Mouse (Mus musculus): ENCODE results near the gene Notch4. TPM values are rescaled to one million over a fixed set of nuclear protein-coding genes. Genes with fewer than 3 reads are reported as not detected.
A peak's percentile ranks its signal among the peaks of the same experiment; 100 is the strongest.

Notch4 gene
- total and polyA plus RNA-seq, 2 experiments from 2014 or later = 6.1 to 11.4 TPM

DNA sequence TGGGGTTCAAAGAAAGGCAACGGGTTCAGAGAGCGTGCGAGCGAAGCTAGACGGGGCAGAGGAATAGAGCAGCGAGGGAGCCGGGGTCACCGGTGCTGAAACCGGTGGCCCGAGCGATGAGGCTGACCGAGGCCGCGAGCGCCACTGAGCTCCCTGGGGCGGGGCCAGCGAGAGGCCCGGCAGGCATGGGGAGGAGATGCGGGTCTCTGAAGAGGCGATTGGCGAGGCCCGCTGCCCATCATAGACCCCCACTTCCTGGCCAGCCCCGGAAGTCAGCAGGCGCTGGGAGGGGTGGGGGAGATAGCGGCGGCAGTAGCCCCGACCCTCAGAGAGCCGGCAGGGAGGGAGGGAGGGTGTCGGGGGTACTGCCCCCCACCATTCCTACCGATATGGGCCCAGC, 41.5 kb downstream of the Notch4 start:
- no peak for TF ChIP-seq CTCF (IDR thresholded peaks at IDR 0.05; ENCODE audit: low read depth)
- under 1% methylated on average over 23 of the region's 30 CpGs for WGBS
- Histone ChIP-seq H3K27me3 (ENCODE audit: insufficient read depth, low read length) (no peaks in the 10 kb centered on the region), H3K4me1 (ENCODE audit: insufficient read depth, low read length) (peaks cover 24% of the 10 kb centered on the region), H3K4me2 (ENCODE audit: low read depth, low read length) (peak overlapping the region; percentile 72), H3K9me3 (ENCODE audit: low read length) (no peaks in the 10 kb centered on the region), H3K9ac (replicated peaks; ENCODE audit: low read length) (peak overlapping the region; percentile 92), H3K36me3 (ENCODE audit: insufficient read depth, low read length) (peaks cover 3% of the 10 kb centered on the region; the same call in 1 of the 2 replicates), H3K4me3 (ENCODE audit: low read length) (peak overlapping the region; percentile 77), H3K27ac (peak overlapping the region; percentile 93)
- peak; percentile 96 for DNase-seq (ENCODE audit: low spot score)
- peak; percentile 57 for ATAC-seq

GRCm38 (mm10) chr17:34606186-34607039, 42.3 kb downstream of the Notch4 start:
- no peak for TF ChIP-seq CTCF (IDR thresholded peaks at IDR 0.05; ENCODE audit: low read depth)
- peaks cover 24% of the 10 kb centered on the region for H3K4me1 ChIP-seq (ENCODE audit: insufficient read depth, low read length)

DNA sequence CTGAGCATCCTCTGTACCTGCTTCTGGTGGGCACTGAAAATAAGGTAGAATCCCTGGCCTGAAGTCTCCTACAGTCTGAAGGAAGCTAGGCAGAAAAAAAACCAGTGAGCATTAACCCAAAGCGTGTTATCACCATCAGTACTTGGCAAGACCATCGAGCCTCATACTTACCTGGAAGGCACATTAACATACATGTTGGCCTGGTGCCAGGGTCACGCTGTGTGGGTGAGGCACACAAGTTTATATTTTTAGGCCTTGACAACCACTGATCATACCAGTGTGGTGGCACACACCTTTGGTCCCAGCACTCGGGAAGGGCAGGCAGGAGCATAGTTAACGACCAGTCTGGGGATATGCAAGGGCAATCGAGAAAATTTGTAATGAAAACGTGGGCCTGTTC, 43.9 kb downstream of the Notch4 start:
- no peak for DNase-seq (ENCODE audit: low spot score)
- H3K4me2 ChIP-seq (ENCODE audit: low read depth, low read length) = no peak overlapping the region
- no peak overlapping the region for H3K4me3 ChIP-seq (ENCODE audit: low read length)
- peaks cover 24% of the 10 kb centered on the region for H3K36me3 ChIP-seq (ENCODE audit: insufficient read depth, low read length)
- H3K9me3 ChIP-seq (ENCODE audit: low read length) = no peaks in the 10 kb centered on the region
- peaks cover 17% of the 10 kb centered on the region for H3K4me1 ChIP-seq (ENCODE audit: insufficient read depth, low read length)
- no peaks in the 10 kb centered on the region for H3K27me3 ChIP-seq (ENCODE audit: insufficient read depth, low read length)
- H3K9ac ChIP-seq (replicated peaks; ENCODE audit: low read length) = 0 out of 2 replicates have a peak overlapping the region, but pooled peaks have one; percentile 6
- no peak for ATAC-seq
- H3K27ac ChIP-seq = no peak overlapping the region
- TF ChIP-seq CTCF (IDR thresholded peaks at IDR 0.05; ENCODE audit: low read depth) = no peak
- 74% methylated on average over 7 of the region's 7 CpGs for WGBS

More at GRCm38 (mm10) chr17:34606186-34607039, 42.3 kb downstream of the Notch4 start:
- DNase-seq (ENCODE audit: low spot score) (peak; percentile 15), ATAC-seq (no peak)
- H3K4me3 ChIP-seq (ENCODE audit: low read length) = peak overlapping the region; percentile 77
- no peaks in the 10 kb centered on the region for H3K27me3 ChIP-seq (ENCODE audit: insufficient read depth, low read length)
- 15% methylated on average over 32 of the region's 32 CpGs for WGBS
- H3K9ac ChIP-seq (replicated peaks; ENCODE audit: low read length) = peak overlapping the region; percentile 92
- H3K4me2 ChIP-seq (ENCODE audit: low read depth, low read length) = peak overlapping the region; percentile 72
- H3K36me3 ChIP-seq (ENCODE audit: insufficient read depth, low read length) = peaks cover 8% of the 10 kb centered on the region
- no peaks in the 10 kb centered on the region for H3K9me3 ChIP-seq (ENCODE audit: low read length)
- peak overlapping the region; percentile 93 for H3K27ac ChIP-seq

DNA sequence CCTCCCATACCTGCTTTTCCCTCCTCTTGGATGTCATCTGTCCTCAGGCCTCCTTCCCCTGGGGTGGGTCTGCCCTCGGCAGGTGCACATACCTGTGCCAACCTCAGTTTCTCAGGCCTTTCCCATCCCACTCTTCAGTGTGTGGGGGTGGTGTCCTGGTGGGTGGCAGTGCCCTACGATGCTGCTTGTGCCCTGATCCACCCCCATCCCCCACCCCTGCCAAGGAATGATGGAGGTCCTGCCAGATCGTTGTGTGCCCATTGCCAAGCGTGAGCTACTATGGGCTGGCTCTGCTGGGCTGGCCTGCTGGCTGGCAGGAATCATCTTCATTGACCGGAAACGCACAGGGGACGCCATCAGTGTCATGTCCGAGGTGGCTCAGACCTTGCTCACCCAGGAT, 47.0 kb downstream of the Notch4 start:
- Histone ChIP-seq H3K27ac (no peak overlapping the region), H3K4me1 (ENCODE audit: insufficient read depth, low read length) (peaks cover 7% of the 10 kb centered on the region; the same call in 1 of the 2 replicates), H3K4me2 (ENCODE audit: low read depth, low read length) (no peak overlapping the region), H3K4me3 (ENCODE audit: low read length) (no peak overlapping the region), H3K9me3 (ENCODE audit: low read length) (no peaks in the 10 kb centered on the region), H3K9ac (replicated peaks; ENCODE audit: low read length) (no peak overlapping the region), H3K27me3 (ENCODE audit: insufficient read depth, low read length) (no peaks in the 10 kb centered on the region), H3K36me3 (ENCODE audit: insufficient read depth, low read length) (peaks cover 33% of the 10 kb centered on the region)
- ATAC-seq = no peak
- TF ChIP-seq CTCF (IDR thresholded peaks at IDR 0.05; ENCODE audit: low read depth) = no peak
- 90% methylated on average over 8 of the region's 8 CpGs for WGBS
- DNase-seq (ENCODE audit: low spot score) = no peak

GRCm38 (mm10) chr17:34613054-34613645, 49.1 kb downstream of the Notch4 start:
- TF ChIP-seq CTCF (IDR thresholded peaks at IDR 0.05; ENCODE audit: low read depth) = no peak
- Histone ChIP-seq H3K9me3 (ENCODE audit: low read length) (no peaks in the 10 kb centered on the region), H3K27ac (no peak overlapping the region), H3K9ac (replicated peaks; ENCODE audit: low read length) (no peak overlapping the region), H3K36me3 (ENCODE audit: insufficient read depth, low read length) (peaks cover 40% of the 10 kb centered on the region), H3K4me2 (ENCODE audit: low read depth, low read length) (no peak overlapping the region), H3K4me3 (ENCODE audit: low read length) (no peak overlapping the region), H3K4me1 (ENCODE audit: insufficient read depth, low read length) (no peaks in the 10 kb centered on the region), H3K27me3 (ENCODE audit: insufficient read depth, low read length) (no peaks in the 10 kb centered on the region)
- 85% methylated on average over 11 of the region's 11 CpGs for WGBS
- DNase-seq (ENCODE audit: low spot score) = peak; percentile 1
- ATAC-seq = no peak

DNA sequence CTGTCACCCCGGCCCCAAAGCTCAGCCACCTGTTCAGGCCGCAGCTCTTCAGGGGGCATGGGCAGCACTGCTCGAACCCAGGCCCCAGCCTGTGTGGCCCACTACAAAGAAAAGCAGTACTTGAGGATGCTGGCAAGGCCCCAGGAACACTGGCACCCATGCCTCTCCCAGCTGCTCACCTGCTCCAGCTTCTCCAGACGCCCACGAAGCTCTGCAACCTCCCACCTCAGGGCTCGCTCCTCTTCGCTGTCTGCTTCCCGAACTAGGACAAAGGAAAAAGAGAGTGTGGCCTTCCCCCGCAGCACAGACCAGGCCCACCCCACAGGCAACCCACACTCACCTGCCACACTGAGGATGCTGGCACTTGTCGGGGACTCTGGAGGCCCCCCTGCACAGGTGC, 49.8 kb downstream of the Notch4 start:
- no peak overlapping the region for H3K4me3 ChIP-seq (ENCODE audit: low read length)
- ATAC-seq (no peak), DNase-seq (ENCODE audit: low spot score) (peak; percentile 1)
- H3K27ac ChIP-seq = no peak overlapping the region
- no peaks in the 10 kb centered on the region for H3K9me3 ChIP-seq (ENCODE audit: low read length)
- no peak overlapping the region for H3K4me2 ChIP-seq (ENCODE audit: low read depth, low read length)
- no peak for TF ChIP-seq CTCF (IDR thresholded peaks at IDR 0.05; ENCODE audit: low read depth)
- WGBS = 93% methylated on average over 10 of the region's 10 CpGs
- no peaks in the 10 kb centered on the region for H3K27me3 ChIP-seq (ENCODE audit: insufficient read depth, low read length)
- H3K36me3 ChIP-seq (ENCODE audit: insufficient read depth, low read length) = peaks cover 40% of the 10 kb centered on the region
- H3K9ac ChIP-seq (replicated peaks; ENCODE audit: low read length) = no peak overlapping the region
- H3K4me1 ChIP-seq (ENCODE audit: insufficient read depth, low read length) = no peaks in the 10 kb centered on the region

Measured in hindbrain, postnatal 0 days (tissue).